Mouse (Mus musculus) myocyte (in vitro differentiated cells): ENCODE measurements around the gene Fam161b. TPM values are rescaled to one million over a fixed set of nuclear protein-coding genes. Genes with fewer than 3 reads are reported as not detected.

Source experiments
- H3K27me3 ChIP-seq: one replicate; pipeline ENCODE4 v1.6.1; 2011; ENCODE audit not compliant: control insufficient read depth, insufficient read depth, insufficient read length
- H3K36me3 ChIP-seq: one replicate; pipeline ENCODE4 v1.6.1; 2011; ENCODE audit not compliant: control insufficient read depth, insufficient read depth
- H3K4me2 ChIP-seq: one replicate; pipeline ENCODE4 v1.6.1; 2011; ENCODE audit warnings: low read depth, control low read depth
- H3K4me3 ChIP-seq: one replicate; pipeline ENCODE4 v1.5.1; 2011; ENCODE audit warnings: mild to moderate bottlenecking, control low read depth, moderate library complexity
- H3K79me2 ChIP-seq: one replicate; pipeline ENCODE4 v1.6.1; 2011; ENCODE audit not compliant: control insufficient read depth, insufficient read depth
- H3ac ChIP-seq: one replicate; pipeline ENCODE4 v1.6.1; 2011; ENCODE audit not compliant: control insufficient read depth, insufficient read length
- CEBPB ChIP-seq: IDR thresholded peaks from 2 replicates; pipeline ENCODE4 v1.6.1; 2011; ENCODE audit warnings: mild to moderate bottlenecking, moderate library complexity; ENCODE audit not compliant: poor library complexity, insufficient read depth, severe bottlenecking
- E2F4 ChIP-seq: IDR thresholded peaks from one replicate; pipeline ENCODE4 v1.6.1; 2011; ENCODE audit warnings: mild to moderate bottlenecking, control low read depth, moderate library complexity; ENCODE audit not compliant: insufficient read depth
- MAX ChIP-seq: IDR thresholded peaks from one replicate; pipeline ENCODE4 v1.6.1; 2011; ENCODE audit warnings: low read depth, mild to moderate bottlenecking, control low read depth
- MYOD1 ChIP-seq, 3 experiments: IDR thresholded peaks; one replicate each; pipeline ENCODE4 v1.6.1; 2011; ENCODE audit warnings: control low read depth in 2 of 3, low read depth in 2 of 3, mild to moderate bottlenecking in 2 of 3, moderate library complexity in 1 of 3; ENCODE audit not compliant: insufficient read length in 2 of 3, control insufficient read depth in 1 of 3
- MYOG ChIP-seq, 3 experiments: IDR thresholded peaks; one replicate each; pipeline ENCODE4 v1.6.1; 2011; ENCODE audit warnings: control low read depth in 2 of 3, low read depth in 2 of 3, mild to moderate bottlenecking in 2 of 3; ENCODE audit not compliant: insufficient read length in 2 of 3, control insufficient read depth in 1 of 3, insufficient read depth in 1 of 3
- POLR2A ChIP-seq: IDR thresholded peaks from one replicate; pipeline ENCODE4 v1.6.1; 2011; ENCODE audit warnings: low read depth, mild to moderate bottlenecking, control low read depth, moderate library complexity; ENCODE audit not compliant: insufficient read length
- POLR2AphosphoS2 ChIP-seq: IDR thresholded peaks from one replicate; pipeline ENCODE4 v1.6.1; 2011; ENCODE audit warnings: low read depth, control low read depth; ENCODE audit not compliant: insufficient read length
- REST ChIP-seq: IDR thresholded peaks from one replicate; pipeline ENCODE4 v1.6.1; 2011; ENCODE audit warnings: mild to moderate bottlenecking, control low read depth, moderate library complexity; ENCODE audit not compliant: insufficient read depth, insufficient read length
- SRF ChIP-seq: IDR thresholded peaks from one replicate; pipeline ENCODE4 v1.6.1; 2011; ENCODE audit warnings: low read depth; ENCODE audit not compliant: control insufficient read depth, insufficient read length
- TCF12 ChIP-seq: IDR thresholded peaks from one replicate; pipeline ENCODE4 v1.6.1; 2011; ENCODE audit warnings: mild to moderate bottlenecking, control low read depth; ENCODE audit not compliant: poor library complexity, insufficient read depth, severe bottlenecking
- TCF3 ChIP-seq: IDR thresholded peaks from one replicate; pipeline ENCODE4 v1.6.1; 2011; ENCODE audit warnings: low read depth, control low read depth; ENCODE audit not compliant: insufficient read length
- USF1 ChIP-seq: IDR thresholded peaks from one replicate; pipeline ENCODE4 v1.6.1; 2011; ENCODE audit warnings: low read depth, mild to moderate bottlenecking, control low read depth, moderate library complexity
- polyA plus RNA-seq: library from polyadenylated mRNA; unstranded; fragments of >200 nt; fragmentation: generic; extraction: Trizol; gene quantifications from one replicate; pipeline ENCODE4 v1.2.1, GENCODE M21; 2012; ENCODE audit warnings: missing spikeins

Gene Fam161b
- polyA plus RNA-seq, 1 experiment, result 0.92 TPM

DNA sequence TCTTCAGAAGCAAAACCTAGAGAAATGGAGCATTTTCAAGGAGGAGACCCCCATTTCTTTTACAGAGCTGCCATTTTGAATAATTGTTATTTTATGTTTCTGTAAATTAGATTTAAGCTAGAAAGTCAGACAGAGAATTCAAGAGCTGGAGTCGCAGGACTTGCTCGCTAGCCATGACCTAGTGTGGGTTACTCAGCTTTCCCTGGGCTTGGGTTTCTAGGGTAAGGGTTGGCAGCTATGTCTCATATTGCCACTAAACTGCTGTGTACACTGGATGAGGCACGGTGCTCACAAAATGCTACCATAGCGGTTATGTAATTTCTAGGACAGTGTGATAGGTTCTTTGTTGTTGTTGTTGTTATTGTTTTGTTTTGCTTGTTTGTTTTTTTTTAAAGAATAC is 31.0 kb upstream of the Fam161b start:
- H3K4me2 ChIP-seq, result no peak overlapping the region
- no peak for TF ChIP-seq USF1
- TF ChIP-seq MAX, result no peak
- no peak for TF ChIP-seq TCF12
- TF ChIP-seq POLR2A, result no peak
- TF ChIP-seq MYOG (IDR thresholded peaks at IDR 0.05; ENCODE audit: control insufficient read depth in 1 of 3, insufficient read depth in 1 of 3, insufficient read length in 2 of 3, low read depth in 2 of 3), result no peak
- TF ChIP-seq SRF, result no peak
- no peak for TF ChIP-seq REST
- TF ChIP-seq TCF3, result no peak
- no peak for TF ChIP-seq E2F4
- TF ChIP-seq POLR2AphosphoS2, result no peak
- TF ChIP-seq CEBPB, result no peak
- no peak for TF ChIP-seq MYOD1 (IDR thresholded peaks at IDR 0.05; ENCODE audit: control insufficient read depth in 1 of 3, insufficient read length in 2 of 3, low read depth in 2 of 3)
- H3K36me3 ChIP-seq, result no peaks in the 10 kb centered on the region
- H3K79me2 ChIP-seq, result no peaks in the 10 kb centered on the region
- H3K27me3 ChIP-seq, result no peaks in the 10 kb centered on the region
- H3ac ChIP-seq, result no peak overlapping the region
- H3K4me3 ChIP-seq, result no peak overlapping the region

DNA sequence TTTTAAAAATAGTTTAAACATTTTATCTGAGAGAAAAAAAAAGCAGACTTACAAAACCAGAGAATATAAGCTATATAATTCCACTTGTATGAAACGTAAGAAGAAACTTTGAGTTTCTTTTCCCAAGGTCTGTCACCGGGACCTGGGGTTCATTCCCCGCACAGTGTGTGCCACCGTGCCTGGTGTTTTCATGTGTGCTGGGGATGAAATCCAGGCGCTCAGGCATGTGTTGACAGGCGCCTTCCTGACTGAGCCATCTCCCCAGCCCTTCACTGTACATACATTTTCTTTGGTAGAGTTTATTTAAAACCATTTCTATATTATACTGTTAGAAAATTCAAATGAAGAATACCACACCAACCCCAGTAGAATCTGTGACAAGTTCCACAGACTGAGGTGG is 28.7 kb upstream of the Fam161b start:
- Histone ChIP-seq H3K4me2 (no peak overlapping the region), H3ac (no peak overlapping the region), H3K36me3 (no peaks in the 10 kb centered on the region), H3K79me2 (no peaks in the 10 kb centered on the region), H3K27me3 (no peaks in the 10 kb centered on the region), H3K4me3 (no peak overlapping the region)
- TF ChIP-seq MAX (no peak), SRF (no peak), POLR2A (no peak), E2F4 (no peak), CEBPB (no peak), TCF3 (no peak)

DNA sequence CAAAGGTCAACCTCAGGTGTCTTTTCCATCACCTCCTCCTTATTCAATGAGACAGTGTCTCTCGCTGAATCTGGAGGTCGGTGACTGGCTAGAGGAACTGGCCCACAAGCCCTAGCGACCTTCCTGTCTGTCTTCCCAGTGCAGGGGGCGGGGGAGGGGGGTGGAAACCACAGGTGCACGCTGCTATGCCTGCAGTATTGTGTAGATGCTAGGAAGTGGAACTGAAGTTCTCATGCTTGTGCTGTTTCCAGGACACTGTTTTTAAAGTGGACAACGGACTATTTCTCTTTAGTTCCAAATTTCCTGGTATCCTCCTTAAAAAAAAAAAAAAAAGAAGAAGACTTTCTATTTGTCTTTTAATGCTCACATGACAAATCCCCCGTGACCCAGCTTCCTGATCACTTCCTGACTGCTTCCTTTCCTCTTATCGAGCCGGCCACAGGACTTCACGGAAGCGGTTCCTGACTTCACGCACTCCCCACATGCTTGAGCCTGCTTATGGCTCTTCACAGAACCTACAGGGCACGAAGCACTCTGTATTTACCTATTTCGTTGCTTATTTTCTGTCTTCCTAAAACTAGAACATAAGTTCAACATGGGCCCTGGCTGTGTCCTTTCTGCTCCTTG is 27.3 kb upstream of the Fam161b start:
- Histone ChIP-seq H3K4me3 (no peak overlapping the region), H3ac (no peak overlapping the region), H3K4me2 (no peak overlapping the region), H3K27me3 (no peaks in the 10 kb centered on the region), H3K36me3 (no peaks in the 10 kb centered on the region), H3K79me2 (no peaks in the 10 kb centered on the region)
- no peak for TF ChIP-seq E2F4

DNA sequence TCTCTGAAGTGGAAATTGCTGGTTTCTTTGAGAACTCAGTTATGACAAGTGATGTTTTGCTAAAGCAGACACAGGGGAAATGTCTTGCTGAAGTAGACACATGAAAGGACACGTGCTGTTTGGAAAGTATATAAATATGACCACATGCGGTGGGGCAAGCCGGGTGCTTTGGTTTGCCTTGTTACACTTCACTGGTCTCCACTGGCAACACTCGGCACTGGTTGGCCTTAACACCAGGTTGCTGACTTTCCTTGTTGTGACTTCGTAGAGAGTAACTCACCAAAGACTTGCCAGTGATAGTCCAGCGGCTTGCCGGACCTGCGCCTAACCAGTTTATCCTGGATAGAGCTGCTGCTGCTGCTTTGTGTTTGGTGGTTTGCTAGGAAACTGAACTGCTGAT is 26.5 kb upstream of the Fam161b start:
- Histone ChIP-seq H3ac (no peak overlapping the region), H3K79me2 (no peaks in the 10 kb centered on the region), H3K4me2 (no peak overlapping the region), H3K27me3 (no peaks in the 10 kb centered on the region), H3K4me3 (no peak overlapping the region), H3K36me3 (no peaks in the 10 kb centered on the region)
- TF ChIP-seq E2F4, result no peak
- TF ChIP-seq POLR2A, result no peak
- TF ChIP-seq TCF12, result no peak
- no peak for TF ChIP-seq REST
- no peak for TF ChIP-seq POLR2AphosphoS2
- no peak for TF ChIP-seq MYOG (IDR thresholded peaks at IDR 0.05; ENCODE audit: control insufficient read depth in 1 of 3, insufficient read depth in 1 of 3, insufficient read length in 2 of 3, low read depth in 2 of 3)
- TF ChIP-seq MAX, result no peak
- no peak for TF ChIP-seq USF1
- no peak for TF ChIP-seq TCF3
- no peak for TF ChIP-seq SRF

DNA sequence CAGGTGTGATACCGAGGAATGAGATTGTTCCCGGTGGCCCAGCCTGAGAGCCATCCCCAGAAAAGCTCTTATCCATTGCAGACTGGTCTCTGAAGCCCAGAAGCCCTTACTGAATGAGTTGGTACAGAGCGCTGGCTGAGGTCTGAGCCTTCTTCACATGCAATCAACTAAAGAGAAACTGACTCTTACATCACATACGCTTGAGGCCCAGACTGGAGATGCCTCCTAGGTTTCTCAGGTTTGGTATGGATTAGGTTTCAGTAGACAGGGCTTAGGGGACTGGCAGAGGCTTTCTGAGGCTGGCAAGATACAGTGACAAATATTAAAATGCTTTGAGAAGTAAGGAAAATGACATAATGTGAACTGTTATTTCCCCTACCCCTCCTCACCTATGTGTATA is 23.8 kb upstream of the Fam161b start:
- no peaks in the 10 kb centered on the region for H3K79me2 ChIP-seq
- no peak overlapping the region for H3K4me2 ChIP-seq
- no peak overlapping the region for H3K4me3 ChIP-seq
- H3K36me3 ChIP-seq, result no peaks in the 10 kb centered on the region
- H3ac ChIP-seq, result no peak overlapping the region
- no peak for TF ChIP-seq MYOD1 (IDR thresholded peaks at IDR 0.05; ENCODE audit: control insufficient read depth in 1 of 3, insufficient read length in 2 of 3, low read depth in 2 of 3)
- no peak for TF ChIP-seq MYOG (IDR thresholded peaks at IDR 0.05; ENCODE audit: control insufficient read depth in 1 of 3, insufficient read depth in 1 of 3, insufficient read length in 2 of 3, low read depth in 2 of 3)
- TF ChIP-seq E2F4, result no peak
- no peak for TF ChIP-seq MAX
- no peak for TF ChIP-seq REST
- TF ChIP-seq POLR2AphosphoS2, result no peak
- no peak for TF ChIP-seq USF1
- TF ChIP-seq SRF, result no peak
- no peak for TF ChIP-seq CEBPB
- no peak for TF ChIP-seq TCF3
- no peak for TF ChIP-seq POLR2A
- no peak for TF ChIP-seq TCF12
- H3K27me3 ChIP-seq, result no peaks in the 10 kb centered on the region
